Mouse (Mus musculus): Measurements from ENCODE around the gene Col9a1.

Gene Col9a1

GRCm38 (mm10) chr1:24177224-24177851 lies at the start of gene Col9a1:
Gene Col9a1, plus strand, starts transcription at chr1:24177610.
- DNase-seq (ENCODE audit: low spot score): no peak

GRCm38 (mm10) chr1:24127866-24128265 lies 49.5 kb upstream of the Col9a1 start:
- DNase-seq (ENCODE audit: low spot score): no peak

- DNase-seq (ENCODE audit: low spot score): peak; percentile 5
Measured at GRCm38 (mm10) chr1:24133853-24134252, 43.6 kb upstream of the Col9a1 start.

- DNase-seq (ENCODE audit: low spot score): peak; percentile 72
Measured at GRCm38 (mm10) chr1:24134792-24135191, 42.6 kb upstream of the Col9a1 start.

- peak; percentile 81 for DNase-seq (ENCODE audit: low spot score)
Measured at GRCm38 (mm10) chr1:24137133-24137532, 40.3 kb upstream of the Col9a1 start.

- no peak for DNase-seq (ENCODE audit: low spot score)
Measured at GRCm38 (mm10) chr1:24140555-24140954, 36.9 kb upstream of the Col9a1 start.

- DNase-seq (ENCODE audit: low spot score): no peak
Measured at GRCm38 (mm10) chr1:24143504-24143903, 33.9 kb upstream of the Col9a1 start.

- DNase-seq (ENCODE audit: low spot score): no peak
Measured at GRCm38 (mm10) chr1:24157751-24158150, 19.7 kb upstream of the Col9a1 start.

GRCm38 (mm10) chr1:24169410-24169809 lies 8.0 kb upstream of the Col9a1 start:
- DNase-seq (ENCODE audit: low spot score): no peak

GRCm38 (mm10) chr1:24171205-24171866 lies 6.1 kb upstream of the Col9a1 start:
- DNase-seq (ENCODE audit: low spot score): peak; percentile 74

- no peak for DNase-seq (ENCODE audit: low spot score)
Measured at GRCm38 (mm10) chr1:24171898-24172297, 5.5 kb upstream of the Col9a1 start.

GRCm38 (mm10) chr1:24172656-24173055 lies 4.8 kb upstream of the Col9a1 start:
- DNase-seq (ENCODE audit: low spot score): no peak

GRCm38 (mm10) chr1:24175761-24176160 lies 1.6 kb upstream of the Col9a1 start:
- no peak for DNase-seq (ENCODE audit: low spot score)

- DNase-seq (ENCODE audit: low spot score): peak; percentile 51
Measured at GRCm38 (mm10) chr1:24179856-24180255, 2.4 kb downstream of the Col9a1 start.

GRCm38 (mm10) chr1:24184981-24185380 lies 7.6 kb downstream of the Col9a1 start:
- DNase-seq (ENCODE audit: low spot score): no peak

- DNase-seq (ENCODE audit: low spot score): no peak
Measured at GRCm38 (mm10) chr1:24186964-24187363, 9.6 kb downstream of the Col9a1 start.

- no peak for DNase-seq (ENCODE audit: low spot score)
Measured at GRCm38 (mm10) chr1:24191668-24192067, 14.3 kb downstream of the Col9a1 start.

GRCm38 (mm10) chr1:24194111-24194510 lies 16.7 kb downstream of the Col9a1 start:
- no peak for DNase-seq (ENCODE audit: low spot score)

- DNase-seq (ENCODE audit: low spot score): peak; percentile 68
Measured at GRCm38 (mm10) chr1:24195070-24195840, 17.8 kb downstream of the Col9a1 start.

GRCm38 (mm10) chr1:24195951-24196517 lies 18.6 kb downstream of the Col9a1 start:
- peak; percentile 76 for DNase-seq (ENCODE audit: low spot score)

GRCm38 (mm10) chr1:24211621-24212385 lies 34.4 kb downstream of the Col9a1 start:
- no peak for DNase-seq (ENCODE audit: low spot score)

- DNase-seq (ENCODE audit: low spot score): peak; percentile 48
Measured at GRCm38 (mm10) chr1:24219041-24219440, 41.6 kb downstream of the Col9a1 start.
